Mouse (Mus musculus): ENCODE data around the gene Klf13. TPM values are rescaled to one million over a fixed set of nuclear protein-coding genes. Genes with fewer than 3 reads are reported as not detected.

Gene Klf13
- polyA plus RNA-seq, 1 experiment from 2014 or later = 31.3 TPM

- Histone ChIP-seq H3K27ac (no peak overlapping the region), H3K4me2 (no peak overlapping the region), H3K9ac (no peak overlapping the region), H3K4me3 (no peak overlapping the region), H3K36me3 (no peaks in the 10 kb centered on the region), H3K9me3 (no peaks in the 10 kb centered on the region), H3K27me3 (no peaks in the 10 kb centered on the region), H3K4me1 (peaks cover 50% of the 10 kb centered on the region)
- 79% methylated on average over 8 of the region's 8 CpGs for WGBS
- ATAC-seq (ENCODE audit: insufficient number of reproducible peaks, low FRiP score, low TSS enrichment, low read depth) = no peak
Measured at GRCm38 (mm10) chr7:63899925-63900324, 38.8 kb downstream of the Klf13 start.

DNA sequence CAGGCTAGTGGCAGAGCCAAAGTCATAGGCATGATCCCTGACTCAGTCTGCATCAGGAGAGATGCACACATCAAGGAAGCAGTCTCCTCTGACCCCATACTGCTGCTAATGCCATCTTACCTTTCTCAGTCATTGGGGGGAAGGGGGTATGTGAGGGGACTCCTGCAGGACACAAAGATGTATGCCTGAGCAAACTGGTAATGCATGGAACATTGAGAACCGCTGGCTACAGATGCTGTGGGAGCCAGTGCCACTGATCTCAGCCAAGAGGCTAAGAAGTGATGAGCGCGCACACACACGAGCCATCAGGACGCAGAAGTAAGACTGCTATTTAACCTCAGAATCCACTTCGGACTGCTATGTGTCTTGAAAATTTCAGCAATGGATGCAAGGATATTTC is 40.5 kb downstream of the Klf13 start:
- H3K9me3 ChIP-seq = no peaks in the 10 kb centered on the region
- no peak overlapping the region for H3K4me3 ChIP-seq
- peaks cover 44% of the 10 kb centered on the region for H3K4me1 ChIP-seq
- no peak overlapping the region for H3K4me2 ChIP-seq
- 88% methylated on average over 6 of the region's 6 CpGs for WGBS
- no peak overlapping the region for H3K27ac ChIP-seq
- no peak overlapping the region for H3K9ac ChIP-seq
- H3K36me3 ChIP-seq = no peaks in the 10 kb centered on the region
- ATAC-seq (ENCODE audit: insufficient number of reproducible peaks, low FRiP score, low TSS enrichment, low read depth) = no peak
- no peaks in the 10 kb centered on the region for H3K27me3 ChIP-seq

DNA sequence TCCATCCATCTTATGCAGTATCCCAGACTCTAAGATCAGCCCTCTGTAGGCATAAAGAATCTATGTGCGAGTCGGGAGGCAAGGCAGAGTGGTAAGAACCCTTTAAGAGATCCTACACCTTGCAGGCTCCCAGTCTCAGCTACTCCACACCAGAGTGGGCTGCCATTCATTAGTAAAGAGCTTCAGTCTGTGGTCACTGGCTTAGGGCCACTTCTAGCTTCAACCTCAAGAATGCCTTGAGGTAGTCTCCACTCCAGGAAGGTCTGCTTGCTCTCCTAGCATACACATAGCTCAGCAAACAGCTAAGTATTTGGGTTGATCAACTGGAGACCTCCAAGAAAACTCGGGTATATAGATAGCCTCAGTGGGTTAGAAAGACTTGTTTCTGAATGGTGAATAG is 41.1 kb downstream of the Klf13 start:
- peak overlapping the region; percentile 35; the same call in 1 of the 2 replicates for H3K4me3 ChIP-seq
- peaks cover 38% of the 10 kb centered on the region for H3K4me1 ChIP-seq
- H3K4me2 ChIP-seq = peak overlapping the region; percentile 71
- no peaks in the 10 kb centered on the region for H3K27me3 ChIP-seq
- WGBS = 44% methylated on average over 3 of the region's 3 CpGs
- no peaks in the 10 kb centered on the region for H3K9me3 ChIP-seq
- ATAC-seq (ENCODE audit: insufficient number of reproducible peaks, low FRiP score, low TSS enrichment, low read depth) = no peak
- no peaks in the 10 kb centered on the region for H3K36me3 ChIP-seq
- no peak overlapping the region for H3K9ac ChIP-seq
- H3K27ac ChIP-seq = peak overlapping the region; percentile 80

DNA sequence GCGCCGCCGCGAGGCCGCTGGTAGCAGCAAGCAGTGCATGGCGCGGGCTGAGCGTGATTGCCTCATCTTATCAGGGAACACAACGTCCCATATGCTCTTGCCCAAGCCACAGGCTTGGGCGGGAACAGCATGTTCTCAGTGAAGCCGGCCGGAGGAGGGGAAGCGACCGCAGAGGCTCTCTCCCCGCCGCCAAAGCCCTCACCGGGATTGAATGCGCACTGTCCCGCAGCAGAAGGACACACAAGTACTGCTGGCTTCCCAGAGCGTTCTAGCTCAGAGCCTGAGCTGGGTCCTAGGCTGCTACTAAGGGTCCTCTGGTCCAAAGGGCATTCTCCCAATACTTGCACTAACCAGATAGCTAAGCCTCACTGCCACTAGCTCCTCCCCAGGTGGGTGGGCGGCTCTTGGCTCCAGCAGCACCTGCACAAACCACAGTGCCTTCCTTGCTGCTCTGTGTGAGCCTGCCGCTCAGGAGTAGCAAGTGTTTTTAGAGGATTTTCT is 41.7 kb downstream of the Klf13 start:
- under 1% methylated on average over 22 of the region's 22 CpGs for WGBS
- Histone ChIP-seq H3K4me3 (peak overlapping the region; percentile 35), H3K36me3 (no peaks in the 10 kb centered on the region), H3K9me3 (no peaks in the 10 kb centered on the region), H3K4me2 (peak overlapping the region; percentile 71), H3K9ac (0 out of 2 replicates have a peak overlapping the region, but pooled peaks have one; percentile 17), H3K27ac (peak overlapping the region; percentile 80), H3K27me3 (no peaks in the 10 kb centered on the region), H3K4me1 (peaks cover 36% of the 10 kb centered on the region)
- peak; percentile 81 for ATAC-seq (ENCODE audit: insufficient number of reproducible peaks, low FRiP score, low TSS enrichment, low read depth)

DNA sequence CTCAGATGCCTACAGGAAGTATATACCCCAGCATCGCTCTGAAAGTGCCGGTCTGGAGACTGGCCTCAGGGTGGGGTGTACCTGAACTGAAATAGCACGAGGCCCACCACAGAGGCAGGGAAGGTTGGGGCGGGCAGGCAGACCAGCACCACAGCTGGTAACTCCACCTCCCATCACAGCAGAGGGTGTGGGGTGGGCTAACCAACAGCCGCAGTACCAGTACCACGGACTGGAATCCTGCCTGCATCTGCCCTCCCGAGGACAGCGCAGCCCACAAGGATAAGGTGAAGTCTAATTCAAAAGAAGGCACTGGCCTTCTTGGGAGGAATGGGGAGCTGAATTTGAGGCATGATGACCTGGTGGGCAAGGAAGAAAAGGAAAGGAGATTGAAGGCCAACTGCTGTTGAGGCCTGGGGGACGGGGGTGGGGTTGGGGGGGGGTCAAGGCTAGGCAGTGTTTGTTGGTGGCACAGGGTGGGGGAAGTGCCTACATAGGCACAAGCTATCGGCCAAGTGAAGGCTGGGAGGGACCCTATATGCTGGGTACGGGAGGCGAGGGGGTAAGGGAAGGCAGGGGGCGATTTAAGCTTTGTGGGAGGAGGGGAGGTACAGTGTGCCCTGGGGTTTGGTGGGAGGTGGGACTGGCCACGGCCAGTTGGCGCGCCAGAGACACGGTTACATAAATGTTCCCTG is 42.3 kb downstream of the Klf13 start:
- no peak for ATAC-seq (ENCODE audit: insufficient number of reproducible peaks, low FRiP score, low TSS enrichment, low read depth)
- H3K27ac ChIP-seq = peak overlapping the region; percentile 80

DNA sequence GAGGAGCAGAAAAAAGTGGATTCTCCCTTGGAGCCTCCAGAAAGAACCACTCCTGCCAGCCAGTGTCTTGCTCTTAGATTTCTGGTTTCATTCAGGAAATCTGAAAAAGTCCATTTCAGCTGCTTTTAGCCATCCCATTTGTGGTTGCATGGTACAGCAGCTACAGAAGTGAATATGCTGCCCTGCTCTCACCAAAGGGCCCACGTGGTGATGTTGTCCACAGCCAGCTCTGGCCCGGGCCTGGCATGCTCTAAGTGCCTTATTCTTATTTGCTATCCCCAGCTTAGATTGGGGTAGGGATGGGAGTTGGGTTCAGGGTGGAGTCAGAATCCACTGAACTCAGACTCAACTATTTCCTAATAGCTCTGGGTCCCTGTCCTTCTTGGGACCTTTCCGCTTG is 43.5 kb downstream of the Klf13 start:
- 86% methylated on average over 3 of the region's 3 CpGs for WGBS
- no peak for ATAC-seq (ENCODE audit: insufficient number of reproducible peaks, low FRiP score, low TSS enrichment, low read depth)
- Histone ChIP-seq H3K27ac (no peak overlapping the region), H3K4me2 (no peak overlapping the region), H3K4me1 (peaks cover 30% of the 10 kb centered on the region), H3K9me3 (no peaks in the 10 kb centered on the region), H3K27me3 (no peaks in the 10 kb centered on the region), H3K36me3 (peaks cover 13% of the 10 kb centered on the region; the same call in 1 of the 2 replicates), H3K9ac (no peak overlapping the region), H3K4me3 (no peak overlapping the region)

More for the DNA sequence above, 42.3 kb downstream of the Klf13 start:
- 0 out of 2 replicates have a peak overlapping the region, but pooled peaks have one; percentile 17 for H3K9ac ChIP-seq
- no peaks in the 10 kb centered on the region for H3K9me3 ChIP-seq
- 17% methylated on average over 17 of the region's 17 CpGs for WGBS
- peak overlapping the region; percentile 71 for H3K4me2 ChIP-seq
- peaks cover 30% of the 10 kb centered on the region for H3K4me1 ChIP-seq
- H3K27me3 ChIP-seq = no peaks in the 10 kb centered on the region
- peaks cover 2% of the 10 kb centered on the region; the same call in 1 of the 2 replicates for H3K36me3 ChIP-seq
- H3K4me3 ChIP-seq = peak overlapping the region; percentile 35

DNA sequence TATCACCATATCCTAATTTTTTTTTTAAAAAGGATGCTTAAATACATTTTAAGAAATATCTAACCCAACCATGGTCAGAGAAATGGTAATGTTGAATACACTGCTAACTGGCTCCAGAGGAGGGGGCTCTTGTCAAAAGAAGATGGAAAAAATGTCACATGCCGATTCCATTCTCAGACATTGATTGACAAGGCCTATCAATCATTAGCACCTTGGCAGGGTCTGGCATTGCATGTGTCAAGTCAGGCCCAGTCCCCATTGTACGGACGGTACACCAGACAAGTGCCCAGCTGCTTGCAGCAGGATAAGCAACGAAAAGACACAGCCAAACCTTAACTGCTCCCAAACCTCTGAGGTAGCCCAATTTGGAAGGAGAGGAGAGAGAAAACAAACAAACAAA is 44.1 kb downstream of the Klf13 start:
- H3K27ac ChIP-seq = no peak overlapping the region
- H3K4me1 ChIP-seq = peaks cover 31% of the 10 kb centered on the region
- H3K4me2 ChIP-seq = no peak overlapping the region
- H3K9me3 ChIP-seq = no peaks in the 10 kb centered on the region
- 80% methylated on average over 4 of the region's 4 CpGs for WGBS
- H3K4me3 ChIP-seq = no peak overlapping the region
- peaks cover 18% of the 10 kb centered on the region for H3K36me3 ChIP-seq
- no peak for ATAC-seq (ENCODE audit: insufficient number of reproducible peaks, low FRiP score, low TSS enrichment, low read depth)
- no peaks in the 10 kb centered on the region for H3K27me3 ChIP-seq
- H3K9ac ChIP-seq = no peak overlapping the region

DNA sequence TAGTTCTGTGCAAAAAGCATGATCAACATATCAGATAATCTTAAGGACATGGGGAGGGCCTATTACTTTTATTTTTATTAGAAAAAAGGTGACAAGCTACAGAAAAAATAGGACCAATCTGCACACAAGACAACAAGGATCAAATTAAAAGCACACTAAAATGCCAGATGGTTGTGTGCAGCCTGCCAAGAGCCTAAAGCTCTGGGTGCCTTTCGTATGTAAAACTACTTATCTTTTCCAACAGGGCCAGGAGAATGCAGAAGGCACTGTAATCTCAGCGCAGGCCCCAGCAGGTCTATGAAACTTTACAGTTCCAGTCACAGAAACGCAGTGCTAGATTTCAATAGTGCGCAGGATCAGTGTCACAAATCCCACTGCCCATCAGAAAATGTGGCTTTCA is 45.0 kb downstream of the Klf13 start:
- Histone ChIP-seq H3K36me3 (peaks cover 20% of the 10 kb centered on the region), H3K27me3 (no peaks in the 10 kb centered on the region), H3K27ac (no peak overlapping the region), H3K4me1 (peaks cover 40% of the 10 kb centered on the region), H3K4me3 (no peak overlapping the region), H3K9me3 (no peaks in the 10 kb centered on the region), H3K9ac (no peak overlapping the region), H3K4me2 (no peak overlapping the region)
- WGBS = 41% methylated on average over 4 of the region's 4 CpGs
- no peak for ATAC-seq (ENCODE audit: insufficient number of reproducible peaks, low FRiP score, low TSS enrichment, low read depth)

- 85% methylated on average over 5 of the region's 5 CpGs for WGBS
- peaks cover 20% of the 10 kb centered on the region for H3K36me3 ChIP-seq
- H3K4me3 ChIP-seq = no peak overlapping the region
- no peak overlapping the region for H3K27ac ChIP-seq
- H3K4me1 ChIP-seq = peaks cover 41% of the 10 kb centered on the region
- H3K9me3 ChIP-seq = no peaks in the 10 kb centered on the region
- H3K27me3 ChIP-seq = no peaks in the 10 kb centered on the region
- H3K9ac ChIP-seq = no peak overlapping the region
- no peak overlapping the region for H3K4me2 ChIP-seq
- ATAC-seq (ENCODE audit: insufficient number of reproducible peaks, low FRiP score, low TSS enrichment, low read depth) = no peak
Measured at GRCm38 (mm10) chr7:63893201-63893600, 45.5 kb downstream of the Klf13 start.

DNA sequence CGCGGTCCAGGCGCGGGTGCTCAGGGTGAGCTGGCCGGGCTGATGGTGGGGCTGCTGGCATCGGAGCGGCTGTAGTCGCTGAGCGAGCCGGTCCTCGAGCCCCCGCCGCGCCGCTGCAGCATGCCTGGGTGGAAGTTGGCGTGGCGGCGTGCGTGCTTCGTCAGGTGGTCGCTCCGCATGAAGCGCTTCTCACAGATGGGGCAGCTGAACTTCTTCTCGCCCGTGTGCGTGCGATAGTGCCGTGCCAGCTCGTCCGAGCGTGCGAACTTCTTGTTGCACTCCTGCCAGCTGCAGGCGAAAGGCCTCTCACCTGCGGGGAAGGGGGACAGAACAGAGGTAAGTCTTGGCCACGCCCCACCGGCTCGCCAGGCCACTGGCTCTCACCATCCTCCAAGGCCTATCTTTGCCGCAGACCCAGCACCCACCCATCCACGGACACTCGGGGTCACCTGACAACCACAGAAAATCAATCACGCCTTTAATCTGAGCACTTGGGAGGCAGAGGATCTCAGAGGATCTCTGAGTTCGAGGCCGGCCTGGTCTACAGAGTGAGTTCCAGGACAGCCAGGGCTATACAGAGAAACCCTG is 47.1 kb downstream of the Klf13 start:
- 77% methylated on average over 43 of the region's 43 CpGs for WGBS
- Histone ChIP-seq H3K4me3 (no peak overlapping the region), H3K4me2 (no peak overlapping the region), H3K9ac (no peak overlapping the region), H3K4me1 (peaks cover 29% of the 10 kb centered on the region), H3K9me3 (no peaks in the 10 kb centered on the region), H3K27ac (no peak overlapping the region), H3K36me3 (peaks cover 20% of the 10 kb centered on the region), H3K27me3 (no peaks in the 10 kb centered on the region)
- ATAC-seq (ENCODE audit: insufficient number of reproducible peaks, low FRiP score, low TSS enrichment, low read depth) = no peak

DNA sequence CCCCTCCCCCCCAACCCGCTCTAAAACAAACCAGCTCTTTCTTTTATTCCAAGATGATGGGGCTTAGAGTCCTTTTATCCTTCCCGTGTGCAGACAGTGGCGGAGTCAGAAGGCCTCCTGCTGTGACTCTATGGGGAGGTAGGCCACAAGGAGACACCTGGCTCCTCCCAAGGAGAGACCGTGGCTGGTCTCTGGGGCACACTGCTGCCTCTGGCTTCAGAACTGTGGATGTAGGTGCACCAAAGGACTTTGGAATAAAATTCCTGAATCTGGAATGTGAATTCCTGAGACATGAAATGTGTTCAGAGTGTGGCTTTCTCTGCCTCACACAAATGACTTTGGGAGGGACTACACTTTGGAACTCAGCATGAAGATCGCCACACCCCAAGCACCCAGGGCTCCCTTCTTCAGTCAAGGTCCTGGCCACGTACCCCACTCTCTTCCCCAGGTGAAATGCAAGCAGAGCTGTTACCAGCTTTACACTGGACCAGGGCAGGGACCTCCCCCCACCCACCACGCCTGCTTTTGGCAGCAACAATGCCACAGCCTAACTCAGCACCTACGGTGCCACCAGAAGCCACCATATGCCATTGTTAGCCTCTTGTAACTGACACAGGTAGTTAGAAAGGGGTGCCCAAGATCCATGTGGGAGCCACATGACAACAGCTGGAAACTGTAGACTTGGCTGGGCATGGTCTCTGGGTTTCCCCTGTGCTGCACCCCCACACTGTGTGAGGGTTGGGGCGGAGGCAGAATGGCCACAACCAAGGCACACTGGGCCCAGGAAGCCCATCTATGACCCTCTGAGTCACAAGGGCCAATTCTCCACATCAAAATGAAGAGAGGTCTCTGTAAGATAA is 49.4 kb downstream of the Klf13 start:
- no peaks in the 10 kb centered on the region for H3K27me3 ChIP-seq
- no peaks in the 10 kb centered on the region for H3K9me3 ChIP-seq
- ATAC-seq (ENCODE audit: insufficient number of reproducible peaks, low FRiP score, low TSS enrichment, low read depth) = no peak
- peaks cover 21% of the 10 kb centered on the region for H3K4me1 ChIP-seq
- peaks cover 20% of the 10 kb centered on the region for H3K36me3 ChIP-seq
- H3K27ac ChIP-seq = no peak overlapping the region
- no peak overlapping the region for H3K4me2 ChIP-seq
- 79% methylated on average over 9 of the region's 9 CpGs for WGBS
- H3K4me3 ChIP-seq = no peak overlapping the region
- no peak overlapping the region for H3K9ac ChIP-seq

Measured in limb, embryonic 15.5 days (tissue).